Mouse (Mus musculus) G1E-ER4 (cell line): Measurements from ENCODE around the gene Ppcs. TPM values are rescaled to one million over a fixed set of nuclear protein-coding genes. Genes with fewer than 3 reads are reported as not detected.

Experiments used
- GATA1 ChIP-seq: IDR thresholded peaks from one replicate; pipeline ENCODE4 v1.8.0; 2012; ENCODE audit warnings: low read length, inconsistent platforms
- polyA plus RNA-seq: library from polyadenylated mRNA; stranded (reverse); fragments of >175 nt; gene quantifications from 2 replicates; pipeline ENCODE4 v1.2.3, GENCODE M21; 2012

Gene Ppcs
- polyA plus RNA-seq, 1 experiment = 15.6 TPM

DNA sequence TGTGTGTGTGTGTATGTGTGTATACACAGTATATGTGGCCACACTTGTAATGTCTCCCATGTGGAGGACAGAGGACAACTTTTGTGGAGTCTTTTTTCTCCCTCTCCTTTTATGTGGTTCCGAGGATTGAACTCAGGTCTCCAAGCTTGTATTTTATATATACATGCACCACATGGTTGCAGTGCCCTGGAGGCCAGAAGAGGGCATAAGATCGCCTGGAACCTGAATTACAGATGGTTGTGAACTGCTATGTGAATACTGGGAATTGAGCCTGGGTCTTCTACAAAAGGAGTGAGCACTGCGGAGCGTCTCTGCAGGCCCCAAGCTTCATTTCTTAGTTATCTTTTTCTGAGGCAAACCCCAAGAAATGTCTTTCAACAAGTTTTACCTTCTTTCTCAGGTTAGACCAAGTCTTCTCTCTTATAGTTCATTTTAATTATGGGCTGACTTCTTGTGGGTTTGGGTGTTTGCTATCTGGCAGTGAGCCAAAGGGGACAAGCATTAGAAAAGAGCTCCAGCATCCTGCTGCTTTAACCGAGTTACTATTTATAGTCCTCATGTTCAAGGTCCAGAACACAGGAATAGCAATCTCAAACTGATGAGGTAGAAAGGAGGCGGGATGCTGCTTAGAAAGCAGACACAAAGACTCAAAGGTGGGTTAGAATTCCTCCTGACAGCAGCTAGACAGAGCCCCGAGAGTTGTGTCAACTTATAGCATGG, 40.6 kb downstream of the Ppcs start:
- no peak for TF ChIP-seq GATA1

- TF ChIP-seq GATA1 = no peak
Observed at GRCm38 (mm10) chr4:119369460-119369859, 52.8 kb downstream of the Ppcs start.

Other genes starting within 250 kb of the Ppcs start
- 10.8 and 14.3 TPM in 2 replicates for gene Zfp691, start 248.2 kb downstream of the Ppcs start, polyA plus RNA-seq
- gene Ermap, start 232.4 kb downstream of the Ppcs start, polyA plus RNA-seq = 88.5 and 109 TPM in 2 replicates
- 446 and 491 TPM in 2 replicates for gene Svbp, start 227.1 kb downstream of the Ppcs start, polyA plus RNA-seq
- not detected in 2 replicates for gene Tmem269, start 204.2 kb downstream of the Ppcs start, polyA plus RNA-seq
- 11.9 and 15.2 TPM in 2 replicates for gene AU022252, start 189.7 kb downstream of the Ppcs start, polyA plus RNA-seq
- gene P3h1, start 189.5 kb downstream of the Ppcs start, polyA plus RNA-seq = 7.2 and 8.1 TPM in 2 replicates
- not detected in 2 replicates for gene Cldn19, start 167.0 kb downstream of the Ppcs start, polyA plus RNA-seq
- gene Ybx1, start 127.8 kb downstream of the Ppcs start, polyA plus RNA-seq = 2,530 and 2,672 TPM in 2 replicates
- gene Ppih, start 101.9 kb downstream of the Ppcs start, polyA plus RNA-seq = 2.6 and 4.2 TPM in 2 replicates
- gene Ccdc30, start 6.9 kb downstream of the Ppcs start, polyA plus RNA-seq = not detected in 2 replicates
- gene Zmynd12, start 394 bp upstream of the Ppcs start, polyA plus RNA-seq = 0.09 and 0.14 TPM in 2 replicates
- not detected in 2 replicates for gene Rimkla, start 70.2 kb upstream of the Ppcs start, polyA plus RNA-seq
- 12.7 and 13.9 TPM in 2 replicates for gene Foxj3, start 114.6 kb upstream of the Ppcs start, polyA plus RNA-seq
- 5.6 and 11.9 TPM in 2 replicates for gene Frg2f1, start 117.1 kb upstream of the Ppcs start, polyA plus RNA-seq
- gene Guca2a, start 215.3 kb upstream of the Ppcs start, polyA plus RNA-seq = not detected in 2 replicates
- gene Guca2b, start 236.5 kb upstream of the Ppcs start, polyA plus RNA-seq = not detected in 2 replicates